Mouse (Mus musculus) heart, embryonic 13.5 days (tissue): ENCODE measurements around the gene Nav1. TPM values are rescaled to one million over a fixed set of nuclear protein-coding genes. Genes with fewer than 3 reads are reported as not detected.

ENCODE experiments used
- ATAC-seq: fragments of 200-750 bp; cut with Nextera tagmentation; 2 replicates; pipeline ENCODE4 v1.8.0; 2017; ENCODE audit warnings: moderate TSS enrichment; ENCODE audit not compliant: insufficient number of reproducible peaks, low FRiP score, low TSS enrichment; ENCODE audit errors: extremely low read depth
- H3K27ac ChIP-seq: fragments of 300-500 bp; sonication (generic); replicated peaks from 2 replicates; pipeline ENCODE4 v1.5.1; 2015; ENCODE audit warnings: moderate library complexity, mild to moderate bottlenecking, inconsistent platforms
- H3K27me3 ChIP-seq: fragments of 300-500 bp; sonication (generic); replicated peaks from 2 replicates; pipeline ENCODE4 v1.6.1; 2015; ENCODE audit warnings: mild to moderate bottlenecking, inconsistent platforms
- H3K36me3 ChIP-seq: fragments of 300-500 bp; sonication (generic); 2 replicates; pipeline ENCODE4 v1.6.1; 2015; ENCODE audit warnings: mild to moderate bottlenecking, inconsistent platforms
- H3K4me1 ChIP-seq: fragments of 300-500 bp; sonication (generic); 2 replicates; pipeline ENCODE4 v1.6.1; 2015; ENCODE audit warnings: inconsistent platforms
- H3K4me2 ChIP-seq: fragments of 300-500 bp; sonication (generic); 2 replicates; pipeline ENCODE4 v1.6.1; 2015; ENCODE audit warnings: inconsistent platforms, mild to moderate bottlenecking, moderate library complexity
- H3K4me3 ChIP-seq: fragments of 300-500 bp; sonication (generic); 2 replicates; pipeline ENCODE4 v1.5.1; 2015; ENCODE audit warnings: moderate library complexity, mild to moderate bottlenecking, inconsistent platforms
- H3K9ac ChIP-seq: fragments of 300-500 bp; sonication (generic); 2 replicates; pipeline ENCODE4 v1.6.1; 2015; ENCODE audit warnings: inconsistent platforms, mild to moderate bottlenecking, moderate library complexity
- H3K9me3 ChIP-seq: fragments of 300-500 bp; sonication (generic); 2 replicates; pipeline ENCODE4 v1.6.1; 2016; ENCODE audit warnings: inconsistent platforms
- WGBS: fragments of 180-500 bp; shearing (Covaris S2); methylation state at CpG from one replicate; pipeline ENCODE4 v1.1.7; 2015; ENCODE audit warnings: mixed read lengths; 5-methylcytosine and 5-hydroxymethylcytosine counted together
- polyA plus RNA-seq: library from polyadenylated mRNA; unstranded; fragments of >200 nt; fragmentation: Nextera tagmentation; extraction: Ambion mirVana; gene quantifications from 2 replicates; pipeline ENCODE4 v1.2.1, GENCODE M21; 2015

Nav1 gene
- polyA plus RNA-seq, 1 experiment from 2014 or later, result 25.6 TPM

DNA sequence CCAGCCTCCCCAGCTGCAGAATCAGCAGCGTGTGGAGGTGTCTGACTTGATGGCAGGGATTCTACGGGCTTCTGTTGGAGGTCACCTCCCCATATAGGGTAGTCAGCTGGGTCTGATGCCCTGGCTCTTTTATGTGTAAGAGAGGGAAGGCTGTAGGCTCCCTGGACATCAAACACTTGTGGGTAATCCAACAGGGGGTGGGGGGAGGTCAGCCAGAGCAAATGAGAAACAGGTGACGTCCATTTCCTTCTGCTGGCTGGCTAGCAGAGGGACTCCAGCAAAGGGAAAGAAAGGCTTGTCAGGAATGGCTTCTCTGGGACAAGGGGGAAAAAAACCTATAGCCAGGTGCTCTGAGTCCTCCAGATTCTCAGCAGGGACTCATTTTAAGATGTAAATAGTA, 28.0 kb downstream of the Nav1 start:
- H3K4me2 ChIP-seq, result peak overlapping the region; percentile 27; the same call in 1 of the 2 replicates
- H3K9me3 ChIP-seq, result no peaks in the 10 kb centered on the region
- H3K27ac ChIP-seq, result peak overlapping the region; percentile 68
- peaks cover 80% of the 10 kb centered on the region for H3K4me1 ChIP-seq
- H3K27me3 ChIP-seq, result no peaks in the 10 kb centered on the region
- H3K36me3 ChIP-seq, result peaks cover 7% of the 10 kb centered on the region; the same call in 1 of the 2 replicates
- ATAC-seq, result no peak
- WGBS, result 24% methylated on average over 3 of the region's 3 CpGs
- peak overlapping the region; percentile 19; the same call in 1 of the 2 replicates for H3K9ac ChIP-seq
- no peak overlapping the region for H3K4me3 ChIP-seq

DNA sequence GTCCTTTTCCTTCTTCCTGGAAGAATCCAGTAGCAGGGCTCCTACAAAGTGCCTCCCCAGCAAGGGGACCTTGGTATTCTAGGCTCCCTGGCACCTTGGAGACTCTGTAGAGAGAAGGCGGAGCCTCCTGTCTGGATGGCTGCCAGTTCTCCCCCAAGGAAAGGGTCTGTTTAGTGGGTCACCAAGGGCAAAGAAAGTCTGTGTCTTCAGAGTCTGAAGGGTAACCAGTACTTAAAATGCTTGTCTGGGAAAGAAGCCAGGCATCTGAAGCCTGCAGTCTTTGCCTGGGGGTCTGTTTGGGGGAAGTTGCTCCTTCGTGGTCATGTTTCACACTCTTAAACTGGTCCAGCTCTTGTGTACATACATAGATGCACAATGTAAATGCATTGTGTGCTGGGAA, 29.3 kb downstream of the Nav1 start:
- Histone ChIP-seq H3K9ac (no peak overlapping the region), H3K9me3 (no peaks in the 10 kb centered on the region), H3K36me3 (peaks cover 16% of the 10 kb centered on the region), H3K4me1 (peaks cover 69% of the 10 kb centered on the region), H3K27me3 (no peaks in the 10 kb centered on the region), H3K4me3 (no peak overlapping the region), H3K4me2 (peak overlapping the region; percentile 27), H3K27ac (peak overlapping the region; percentile 68)
- 30% methylated on average over 2 of the region's 2 CpGs for WGBS
- no peak for ATAC-seq

DNA sequence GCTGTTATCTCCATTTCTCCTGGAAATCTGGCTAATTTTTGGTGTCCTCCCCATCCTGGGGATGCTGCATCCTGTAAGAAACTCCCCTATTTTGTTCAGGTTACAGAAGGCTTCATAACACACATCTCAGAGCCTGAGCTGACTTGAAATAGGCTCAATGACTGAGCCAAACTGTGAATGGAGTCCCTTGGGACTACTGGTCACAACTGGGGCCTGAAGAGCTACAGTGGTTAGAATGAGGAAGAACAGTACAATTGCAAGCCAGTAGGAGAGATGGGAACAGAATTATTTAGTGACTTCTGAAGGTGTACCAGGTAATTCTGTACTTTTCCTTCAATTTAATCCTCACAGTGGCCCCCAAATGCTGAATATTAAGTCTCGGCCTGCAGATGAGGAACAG, 31.7 kb downstream of the Nav1 start:
- no peaks in the 10 kb centered on the region for H3K9me3 ChIP-seq
- H3K27me3 ChIP-seq, result no peaks in the 10 kb centered on the region
- no peak overlapping the region for H3K4me2 ChIP-seq
- H3K9ac ChIP-seq, result no peak overlapping the region
- ATAC-seq, result no peak
- H3K27ac ChIP-seq, result no peak overlapping the region
- WGBS, result 89% methylated on average over 1 of the region's 1 CpGs
- H3K36me3 ChIP-seq, result peaks cover 21% of the 10 kb centered on the region
- H3K4me3 ChIP-seq, result no peak overlapping the region
- peaks cover 45% of the 10 kb centered on the region for H3K4me1 ChIP-seq

DNA sequence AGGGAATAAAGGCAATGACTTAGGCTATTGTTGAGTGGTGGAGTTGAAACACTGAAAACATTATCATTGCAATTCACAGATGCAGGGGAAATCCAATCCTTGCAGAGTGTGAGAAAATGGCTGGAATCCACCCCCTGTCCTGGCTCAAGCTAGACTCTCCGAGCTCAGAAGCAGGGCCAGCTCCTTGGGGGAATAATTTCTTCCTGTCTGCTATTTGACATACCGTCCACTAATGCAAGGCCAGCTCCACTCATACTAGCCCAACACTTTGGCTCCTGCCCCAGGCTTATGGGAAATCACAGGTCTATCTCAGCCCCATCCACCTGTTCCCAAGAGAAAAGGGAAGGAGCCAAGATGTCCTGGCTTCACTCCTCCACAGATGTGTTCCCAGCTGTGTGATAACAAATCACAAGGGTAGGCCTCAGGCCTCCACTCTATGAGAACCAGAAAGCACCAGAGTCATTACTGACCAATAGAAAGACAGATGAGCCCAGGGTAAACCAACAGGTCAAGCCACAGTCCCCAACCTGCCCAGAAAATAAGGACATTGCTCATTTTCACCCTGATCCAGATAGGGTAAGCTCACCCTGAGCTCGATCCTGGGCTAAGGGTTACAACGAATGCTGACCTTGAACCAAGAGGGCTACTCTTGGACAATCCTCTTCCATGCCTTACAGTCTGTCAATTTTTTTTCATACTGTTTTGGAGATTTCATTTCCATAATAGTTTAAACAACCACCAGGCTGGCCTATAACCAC, 32.5 kb downstream of the Nav1 start:
- Histone ChIP-seq H3K9me3 (no peaks in the 10 kb centered on the region), H3K36me3 (peaks cover 21% of the 10 kb centered on the region), H3K27ac (no peak overlapping the region), H3K4me3 (no peak overlapping the region), H3K4me1 (peaks cover 40% of the 10 kb centered on the region), H3K4me2 (no peak overlapping the region), H3K27me3 (no peaks in the 10 kb centered on the region), H3K9ac (no peak overlapping the region)
- 72% methylated on average over 4 of the region's 4 CpGs for WGBS
- ATAC-seq, result no peak

DNA sequence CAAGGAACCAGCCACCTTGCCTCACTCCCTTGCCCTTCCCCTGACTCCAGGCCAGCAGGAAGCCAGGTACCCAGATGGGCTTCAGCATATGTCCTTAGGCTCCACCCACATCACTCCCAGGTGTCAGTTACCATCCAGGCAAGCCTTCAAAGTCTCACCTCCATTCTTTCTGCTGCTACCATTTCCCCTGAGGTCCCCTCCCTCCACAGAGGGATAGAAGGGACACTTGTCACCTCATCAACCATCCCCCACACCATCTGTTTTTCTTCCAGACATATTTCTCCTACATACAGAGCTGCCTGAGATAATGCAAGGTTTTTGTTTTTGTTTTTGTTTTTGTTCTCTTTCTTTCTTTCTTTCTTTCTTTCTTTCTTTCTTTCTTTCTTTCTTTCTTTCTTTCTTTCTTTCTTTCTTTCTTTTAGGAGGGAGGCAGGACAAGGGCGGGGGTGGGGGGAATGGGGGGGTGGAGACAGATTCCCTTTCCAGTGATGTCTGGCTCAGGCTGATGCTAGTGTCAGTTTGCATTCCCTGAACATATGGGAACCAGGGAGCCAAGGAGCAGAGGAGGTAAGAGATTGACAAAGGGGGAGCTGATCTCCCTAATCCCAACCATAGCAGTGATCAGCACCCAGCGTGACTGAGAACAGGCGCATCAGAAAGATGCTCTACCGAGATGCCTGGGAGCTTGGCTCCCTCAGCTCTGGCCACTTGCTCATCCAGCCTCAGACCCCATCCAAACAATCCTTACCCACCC, 34.8 kb downstream of the Nav1 start:
- ATAC-seq, result no peak
- Histone ChIP-seq H3K9me3 (no peaks in the 10 kb centered on the region), H3K4me1 (peaks cover 25% of the 10 kb centered on the region), H3K4me2 (no peak overlapping the region), H3K27ac (no peak overlapping the region), H3K9ac (no peak overlapping the region), H3K36me3 (peaks cover 27% of the 10 kb centered on the region), H3K4me3 (no peak overlapping the region), H3K27me3 (no peaks in the 10 kb centered on the region)
- 57% methylated on average over 4 of the region's 4 CpGs for WGBS

DNA sequence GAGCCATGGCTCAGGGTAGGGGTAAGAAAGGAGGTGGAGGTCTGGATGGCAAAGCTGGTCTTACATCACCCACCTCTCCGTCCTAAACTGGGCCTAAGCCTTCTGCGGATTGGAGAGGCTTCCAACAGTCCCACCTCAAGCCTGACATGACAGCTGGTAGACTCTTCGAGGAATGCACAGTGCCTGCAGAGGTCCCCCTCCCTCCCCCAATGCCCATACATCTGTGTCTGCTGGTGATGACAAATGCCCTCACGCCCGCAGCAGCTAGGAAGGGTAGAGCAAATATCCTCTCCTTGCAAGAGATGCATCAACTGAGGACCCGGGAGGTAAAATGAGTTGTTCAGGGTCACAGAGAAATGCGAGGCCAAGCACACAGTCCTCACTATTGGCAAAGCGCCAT, 39.0 kb downstream of the Nav1 start:
- no peak overlapping the region for H3K27ac ChIP-seq
- no peak overlapping the region for H3K9ac ChIP-seq
- no peaks in the 10 kb centered on the region for H3K9me3 ChIP-seq
- H3K27me3 ChIP-seq, result no peaks in the 10 kb centered on the region
- H3K4me3 ChIP-seq, result no peak overlapping the region
- H3K4me2 ChIP-seq, result no peak overlapping the region
- H3K36me3 ChIP-seq, result peaks cover 22% of the 10 kb centered on the region
- H3K4me1 ChIP-seq, result peaks cover 40% of the 10 kb centered on the region
- 61% methylated on average over 8 of the region's 8 CpGs for WGBS
- ATAC-seq, result no peak

DNA sequence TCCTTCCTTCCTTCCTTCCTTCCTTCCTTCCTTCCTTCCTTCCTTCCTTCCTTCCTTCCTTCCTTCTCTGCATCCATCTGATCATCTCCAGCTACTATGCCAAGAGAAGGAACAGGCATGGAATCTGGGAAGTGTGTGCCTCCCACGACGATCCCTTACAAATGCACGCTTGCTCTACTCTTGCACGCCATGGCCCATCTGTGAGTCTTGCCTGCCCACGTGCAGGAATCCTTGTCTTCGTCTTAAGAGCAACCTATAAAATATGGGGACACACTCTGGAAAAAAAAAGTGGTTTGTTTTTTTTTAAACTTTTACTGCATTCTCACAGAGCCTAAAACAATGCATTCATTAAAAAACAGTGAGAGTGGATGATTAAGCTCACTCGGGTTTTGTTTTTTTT, 40.5 kb downstream of the Nav1 start:
- H3K9ac ChIP-seq, result no peak overlapping the region
- H3K4me1 ChIP-seq, result peaks cover 54% of the 10 kb centered on the region
- no peak overlapping the region for H3K27ac ChIP-seq
- no peaks in the 10 kb centered on the region for H3K9me3 ChIP-seq
- H3K36me3 ChIP-seq, result peaks cover 18% of the 10 kb centered on the region; the same call in 1 of the 2 replicates
- WGBS, result 86% methylated on average over 7 of the region's 7 CpGs
- ATAC-seq, result no peak
- H3K27me3 ChIP-seq, result no peaks in the 10 kb centered on the region
- H3K4me2 ChIP-seq, result no peak overlapping the region
- H3K4me3 ChIP-seq, result no peak overlapping the region

DNA sequence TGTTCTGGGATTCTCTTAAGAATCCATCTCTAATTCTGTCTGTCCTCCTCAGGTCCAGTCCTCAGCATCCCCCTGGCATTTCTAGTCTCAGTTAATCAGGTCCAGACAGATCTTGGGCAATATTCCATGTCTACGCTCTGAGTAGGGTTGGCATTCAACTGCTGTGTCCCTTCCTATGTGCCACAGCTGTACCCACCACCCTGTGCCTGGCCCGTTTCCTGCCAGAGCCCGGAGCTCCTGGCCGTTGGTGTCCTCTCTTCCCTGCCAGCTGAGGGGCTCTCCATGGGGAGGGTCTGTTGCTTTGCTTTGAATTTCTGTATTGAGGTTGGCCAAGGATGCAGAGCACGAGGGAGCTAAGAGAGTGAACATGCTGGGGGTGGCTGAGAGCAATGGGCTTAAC, 41.3 kb downstream of the Nav1 start:
- Histone ChIP-seq H3K4me3 (no peak overlapping the region), H3K9me3 (no peaks in the 10 kb centered on the region), H3K27ac (no peak overlapping the region), H3K27me3 (no peaks in the 10 kb centered on the region), H3K4me2 (no peak overlapping the region), H3K9ac (no peak overlapping the region), H3K4me1 (peaks cover 62% of the 10 kb centered on the region), H3K36me3 (peaks cover 13% of the 10 kb centered on the region; the same call in 1 of the 2 replicates)
- 73% methylated on average over 5 of the region's 5 CpGs for WGBS
- no peak for ATAC-seq

DNA sequence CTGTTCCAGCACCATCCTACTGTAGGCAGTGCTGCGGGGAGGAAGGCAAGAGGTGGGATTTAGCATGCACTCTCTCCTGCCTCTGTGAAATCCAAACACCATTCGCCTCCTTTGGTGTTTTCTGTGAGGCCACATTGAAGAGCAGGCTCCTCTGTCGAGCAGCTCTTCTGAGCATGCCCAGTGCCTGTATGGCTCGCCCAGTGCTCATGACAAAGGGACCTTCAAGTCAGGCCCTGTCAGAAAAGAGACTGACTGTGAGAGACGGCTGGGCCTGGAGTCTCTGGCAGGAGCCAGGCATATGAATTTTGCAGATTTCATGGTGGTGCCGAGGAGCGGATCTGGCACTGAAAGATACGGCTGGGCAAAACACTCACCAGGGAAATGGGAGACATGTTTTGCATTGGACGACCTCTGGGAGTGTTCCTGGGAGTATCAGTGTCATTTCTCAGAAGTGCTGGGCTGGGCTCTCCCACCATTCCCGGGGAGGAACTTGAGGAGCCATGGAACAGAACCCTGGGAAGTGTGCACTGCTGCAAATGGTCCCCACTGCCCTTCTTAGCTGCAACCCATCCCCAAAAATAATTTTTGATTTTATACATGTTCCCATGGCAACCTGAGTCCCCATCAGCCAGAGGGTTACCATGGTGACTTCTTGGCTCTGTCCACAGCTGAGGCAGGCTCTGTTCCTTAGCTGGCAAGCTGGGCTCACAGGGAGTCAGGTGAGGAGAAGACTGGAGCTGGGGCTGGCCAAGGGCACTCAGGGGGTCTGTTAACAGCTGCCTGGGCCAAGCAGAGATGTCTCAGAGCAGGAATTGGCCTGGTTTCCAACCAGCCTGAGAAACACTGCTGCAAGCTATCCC, 42.2 kb downstream of the Nav1 start:
- H3K4me1 ChIP-seq, result peaks cover 65% of the 10 kb centered on the region
- H3K4me3 ChIP-seq, result no peak overlapping the region
- H3K36me3 ChIP-seq, result peaks cover 17% of the 10 kb centered on the region; the same call in 1 of the 2 replicates
- H3K27ac ChIP-seq, result 0 out of 2 replicates have a peak overlapping the region, but pooled peaks have one; percentile 10
- no peaks in the 10 kb centered on the region for H3K27me3 ChIP-seq
- WGBS, result 52% methylated on average over 10 of the region's 10 CpGs
- no peaks in the 10 kb centered on the region for H3K9me3 ChIP-seq
- H3K4me2 ChIP-seq, result no peak overlapping the region
- no peak for ATAC-seq
- 0 out of 2 replicates have a peak overlapping the region, but pooled peaks have one; percentile 37 for H3K9ac ChIP-seq

DNA sequence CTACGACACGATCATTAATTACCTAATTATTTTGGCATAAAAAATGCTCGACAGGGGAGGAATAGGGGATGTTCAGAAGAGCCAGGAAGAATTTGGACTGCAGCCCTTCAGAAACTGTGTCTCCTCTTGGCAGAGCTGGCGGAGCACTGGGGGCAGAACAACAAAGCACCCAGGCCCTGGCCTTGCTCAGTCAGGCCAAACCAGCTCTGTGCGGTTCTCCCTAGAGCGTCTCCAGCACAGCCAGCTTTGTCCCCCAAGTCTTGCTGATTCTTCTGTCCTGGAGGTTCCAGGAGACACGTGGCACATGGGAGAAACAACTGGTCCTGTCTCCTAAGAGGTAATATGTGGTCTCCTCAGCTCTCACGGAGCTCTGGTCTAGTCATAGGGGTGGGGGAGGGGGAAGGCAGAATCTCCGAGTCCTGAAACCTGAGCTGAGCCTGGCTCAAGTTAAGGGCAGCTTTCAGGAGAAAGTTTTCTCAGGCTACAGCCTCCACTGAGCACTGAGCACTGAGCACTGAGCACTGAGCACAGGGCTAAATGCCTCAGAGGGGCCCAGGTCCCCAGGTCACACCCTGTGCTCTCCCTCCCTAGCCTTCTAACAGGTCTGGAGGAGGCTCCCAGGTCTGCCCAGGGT, 43.2 kb downstream of the Nav1 start:
- Histone ChIP-seq H3K4me3 (no peak overlapping the region), H3K36me3 (peaks cover 17% of the 10 kb centered on the region; the same call in 1 of the 2 replicates), H3K27me3 (no peaks in the 10 kb centered on the region), H3K9me3 (no peaks in the 10 kb centered on the region), H3K27ac (peak overlapping the region; percentile 40), H3K4me2 (no peak overlapping the region), H3K4me1 (peaks cover 65% of the 10 kb centered on the region), H3K9ac (0 out of 2 replicates have a peak overlapping the region, but pooled peaks have one; percentile 40)
- WGBS, result 50% methylated on average over 9 of the region's 9 CpGs
- ATAC-seq, result no peak
